Mouse (Mus musculus) heart, embryonic 13.5 days (tissue): ENCODE measurements around the gene Serpina6. TPM values are rescaled to one million over a fixed set of nuclear protein-coding genes. Genes with fewer than 3 reads are reported as not detected.

Source experiments
- ATAC-seq: fragments of 200-750 bp; cut with Nextera tagmentation; 2 replicates; pipeline ENCODE4 v1.8.0; 2017; ENCODE audit warnings: moderate TSS enrichment; ENCODE audit not compliant: insufficient number of reproducible peaks, low FRiP score, low TSS enrichment; ENCODE audit errors: extremely low read depth
- H3K27ac ChIP-seq: fragments of 300-500 bp; sonication (generic); replicated peaks from 2 replicates; pipeline ENCODE4 v1.5.1; 2015; ENCODE audit warnings: moderate library complexity, mild to moderate bottlenecking, inconsistent platforms
- H3K27me3 ChIP-seq: fragments of 300-500 bp; sonication (generic); replicated peaks from 2 replicates; pipeline ENCODE4 v1.6.1; 2015; ENCODE audit warnings: mild to moderate bottlenecking, inconsistent platforms
- H3K36me3 ChIP-seq: fragments of 300-500 bp; sonication (generic); 2 replicates; pipeline ENCODE4 v1.6.1; 2015; ENCODE audit warnings: mild to moderate bottlenecking, inconsistent platforms
- H3K4me1 ChIP-seq: fragments of 300-500 bp; sonication (generic); 2 replicates; pipeline ENCODE4 v1.6.1; 2015; ENCODE audit warnings: inconsistent platforms
- H3K4me2 ChIP-seq: fragments of 300-500 bp; sonication (generic); 2 replicates; pipeline ENCODE4 v1.6.1; 2015; ENCODE audit warnings: inconsistent platforms, mild to moderate bottlenecking, moderate library complexity
- H3K4me3 ChIP-seq: fragments of 300-500 bp; sonication (generic); 2 replicates; pipeline ENCODE4 v1.5.1; 2015; ENCODE audit warnings: moderate library complexity, mild to moderate bottlenecking, inconsistent platforms
- H3K9ac ChIP-seq: fragments of 300-500 bp; sonication (generic); 2 replicates; pipeline ENCODE4 v1.6.1; 2015; ENCODE audit warnings: inconsistent platforms, mild to moderate bottlenecking, moderate library complexity
- H3K9me3 ChIP-seq: fragments of 300-500 bp; sonication (generic); 2 replicates; pipeline ENCODE4 v1.6.1; 2016; ENCODE audit warnings: inconsistent platforms
- WGBS: fragments of 180-500 bp; shearing (Covaris S2); methylation state at CpG from one replicate; pipeline ENCODE4 v1.1.7; 2015; ENCODE audit warnings: mixed read lengths; 5-methylcytosine and 5-hydroxymethylcytosine counted together
- polyA plus RNA-seq: library from polyadenylated mRNA; unstranded; fragments of >200 nt; fragmentation: Nextera tagmentation; extraction: Ambion mirVana; gene quantifications from 2 replicates; pipeline ENCODE4 v1.2.1, GENCODE M21; 2015

Gene Serpina6
- polyA plus RNA-seq, result 4.5 and 45.8 TPM in 2 replicates

- Histone ChIP-seq H3K4me2 (no peak within 1 kb of the TSS), H3K27ac (no peak within 1 kb of the TSS), H3K9me3 (no peaks in the 10 kb centered on the region), H3K9ac (no peak within 1 kb of the TSS), H3K36me3 (no peaks in the 10 kb centered on the region), H3K4me3 (no peak within 1 kb of the TSS), H3K27me3 (no peaks in the 10 kb centered on the region), H3K4me1 (no peaks in the 10 kb centered on the region)
- WGBS, result 69% methylated on average over 9 of the region's 9 CpGs
- no peak for ATAC-seq
These were observed at the start of gene Serpina6 for GRCm38 (mm10) chr12:103656848-103657626. Serpina6 (minus strand) TSS chr12:103657212.

DNA sequence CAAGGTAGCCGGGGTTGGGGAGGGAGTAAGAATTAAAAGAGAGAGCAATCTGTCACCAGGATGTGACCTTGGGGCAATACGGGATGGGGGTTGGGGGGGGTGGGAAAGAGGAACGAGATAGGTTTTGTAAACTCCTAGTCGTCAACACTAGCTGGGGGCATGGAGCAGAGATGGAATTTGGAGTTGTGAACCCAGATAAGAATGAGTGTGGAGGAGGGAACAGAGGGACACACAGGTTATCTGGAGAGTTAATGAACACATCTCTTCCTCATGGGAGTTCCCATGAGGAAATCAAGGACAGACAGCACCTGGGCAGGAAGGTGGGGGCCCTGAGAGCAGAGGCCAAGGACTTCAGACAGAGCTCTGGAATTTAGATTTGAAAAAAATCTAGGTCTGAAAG lies 49.1 kb upstream of the Serpina6 start:
- H3K4me1 ChIP-seq, result peaks cover 7% of the 10 kb centered on the region; the same call in 1 of the 2 replicates
- no peak overlapping the region for H3K27ac ChIP-seq
- WGBS, result 34% methylated on average over 4 of the region's 4 CpGs

GRCm38 (mm10) chr12:103705547-103705946 lies 48.5 kb upstream of the Serpina6 start:
- no peak for ATAC-seq
- no peak overlapping the region for H3K27ac ChIP-seq
- no peak overlapping the region for H3K4me3 ChIP-seq
- H3K4me1 ChIP-seq, result peaks cover 7% of the 10 kb centered on the region; the same call in 1 of the 2 replicates
- no peaks in the 10 kb centered on the region for H3K9me3 ChIP-seq
- H3K36me3 ChIP-seq, result no peaks in the 10 kb centered on the region
- H3K27me3 ChIP-seq, result no peaks in the 10 kb centered on the region
- 53% methylated on average over 2 of the region's 2 CpGs for WGBS
- H3K4me2 ChIP-seq, result no peak overlapping the region
- no peak overlapping the region for H3K9ac ChIP-seq

More for the DNA sequence above, 49.1 kb upstream of the Serpina6 start:
- H3K9ac ChIP-seq, result no peak overlapping the region
- no peaks in the 10 kb centered on the region for H3K27me3 ChIP-seq
- H3K9me3 ChIP-seq, result no peaks in the 10 kb centered on the region
- ATAC-seq, result no peak
- H3K4me3 ChIP-seq, result no peak overlapping the region
- no peaks in the 10 kb centered on the region for H3K36me3 ChIP-seq
- H3K4me2 ChIP-seq, result no peak overlapping the region

GRCm38 (mm10) chr12:103700144-103700750 lies 43.2 kb upstream of the Serpina6 start:
- WGBS, result 74% methylated on average over 4 of the region's 4 CpGs
- no peak for ATAC-seq
- no peaks in the 10 kb centered on the region for H3K27me3 ChIP-seq
- H3K4me3 ChIP-seq, result no peak overlapping the region
- H3K9me3 ChIP-seq, result no peaks in the 10 kb centered on the region
- H3K4me2 ChIP-seq, result no peak overlapping the region
- H3K27ac ChIP-seq, result no peak overlapping the region
- H3K36me3 ChIP-seq, result no peaks in the 10 kb centered on the region
- no peaks in the 10 kb centered on the region; the same call in 1 of the 2 replicates for H3K4me1 ChIP-seq
- no peak overlapping the region for H3K9ac ChIP-seq

DNA sequence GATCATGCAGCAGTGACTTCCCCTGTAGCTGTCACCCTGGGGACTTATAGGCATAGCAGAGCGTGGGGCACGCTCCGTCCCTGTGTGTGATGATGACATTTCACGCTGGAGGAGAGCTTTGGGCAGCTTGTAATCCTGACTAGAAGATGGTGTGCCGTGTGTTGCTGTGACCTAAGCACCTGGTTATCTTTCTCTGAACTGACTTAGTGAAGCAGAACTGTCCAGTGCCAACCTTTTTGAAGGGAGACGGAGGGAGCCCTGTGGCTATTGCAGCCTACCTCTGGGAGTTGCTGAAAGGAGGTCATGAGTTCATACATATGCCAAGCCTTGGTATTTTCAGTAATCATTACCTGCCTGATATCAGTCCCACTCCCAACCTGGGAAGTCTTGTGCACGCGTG lies 38.4 kb upstream of the Serpina6 start, which contains the start of gene Serpina1f:
TSS of gene Serpina1f (minus strand) at position 101 of the 400 bp plus-strand sequence.
- Histone ChIP-seq H3K4me3 (no peak within 1 kb of the TSS), H3K36me3 (no peaks in the 10 kb centered on the region), H3K9me3 (no peaks in the 10 kb centered on the region), H3K4me1 (no peaks in the 10 kb centered on the region; the same call in 1 of the 2 replicates), H3K27ac (no peak within 1 kb of the TSS), H3K4me2 (no peak within 1 kb of the TSS), H3K9ac (no peak within 1 kb of the TSS), H3K27me3 (no peaks in the 10 kb centered on the region)
- 78% methylated on average over 8 of the region's 8 CpGs for WGBS
- no peak for ATAC-seq

DNA sequence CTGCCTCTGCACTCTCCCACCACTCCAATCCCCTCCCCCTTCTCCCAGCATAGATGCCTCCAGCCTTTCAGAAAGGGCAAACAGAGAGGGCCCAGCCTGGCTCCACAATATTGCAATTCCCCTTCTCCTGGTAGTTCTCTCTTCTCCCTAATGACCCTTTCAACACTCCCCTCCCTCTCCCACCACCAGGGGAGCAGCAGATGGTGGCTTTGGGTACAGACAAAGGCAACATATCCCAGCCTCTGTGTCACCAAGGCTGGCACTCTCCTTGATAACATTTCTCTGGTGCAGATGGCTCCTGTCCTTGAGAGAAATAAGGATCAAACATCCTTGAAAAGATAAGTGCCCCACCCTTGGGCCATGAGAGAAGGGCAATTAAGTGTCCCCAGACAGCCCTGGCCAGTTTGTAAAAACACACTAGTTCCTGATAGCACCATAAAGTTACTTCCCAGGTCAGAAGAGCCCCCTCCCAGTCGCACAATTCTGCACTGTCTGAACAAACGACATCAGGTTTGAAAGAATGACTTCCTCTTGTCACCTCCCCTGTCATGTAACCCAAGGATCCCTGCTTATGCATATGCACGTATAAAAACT lies 31.3 kb upstream of the Serpina6 start:
- Histone ChIP-seq H3K9me3 (no peaks in the 10 kb centered on the region), H3K4me3 (no peak overlapping the region), H3K4me1 (peaks cover 6% of the 10 kb centered on the region; the same call in 1 of the 2 replicates), H3K27ac (no peak overlapping the region), H3K36me3 (no peaks in the 10 kb centered on the region), H3K27me3 (no peaks in the 10 kb centered on the region), H3K9ac (no peak overlapping the region), H3K4me2 (no peak overlapping the region)
- 21% methylated on average over 3 of the region's 3 CpGs for WGBS
- ATAC-seq, result no peak

GRCm38 (mm10) chr12:103687021-103687420 lies 30.0 kb upstream of the Serpina6 start:
- WGBS, result 61% methylated on average over 7 of the region's 7 CpGs
- no peak overlapping the region for H3K4me3 ChIP-seq
- no peaks in the 10 kb centered on the region for H3K27me3 ChIP-seq
- H3K4me2 ChIP-seq, result no peak overlapping the region
- H3K27ac ChIP-seq, result no peak overlapping the region
- no peaks in the 10 kb centered on the region for H3K9me3 ChIP-seq
- H3K9ac ChIP-seq, result no peak overlapping the region
- peaks cover 6% of the 10 kb centered on the region; the same call in 1 of the 2 replicates for H3K4me1 ChIP-seq
- ATAC-seq, result no peak
- no peaks in the 10 kb centered on the region for H3K36me3 ChIP-seq

DNA sequence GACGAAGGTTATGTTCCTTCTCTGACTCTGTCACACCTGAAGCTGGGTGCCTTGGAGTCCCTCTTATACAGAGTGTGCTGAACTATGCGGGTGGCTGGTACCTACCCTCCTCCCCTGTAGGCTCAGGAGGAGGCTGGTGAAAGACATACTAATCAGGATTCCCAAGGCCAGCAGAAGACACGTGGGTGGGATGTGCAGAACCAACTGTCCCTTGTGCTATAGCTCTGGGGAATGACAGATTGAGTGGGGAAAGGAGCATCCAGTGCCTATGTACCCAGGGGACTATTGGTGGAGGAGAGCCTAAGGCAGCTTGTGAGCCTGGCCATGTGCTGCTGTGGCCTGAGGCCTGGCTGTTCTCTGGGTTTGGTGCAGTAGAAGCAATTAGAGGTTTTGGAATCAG lies 29.0 kb upstream of the Serpina6 start:
- no peak overlapping the region for H3K9ac ChIP-seq
- no peak overlapping the region for H3K27ac ChIP-seq
- ATAC-seq, result no peak
- H3K4me1 ChIP-seq, result peaks cover 6% of the 10 kb centered on the region; the same call in 1 of the 2 replicates
- no peaks in the 10 kb centered on the region for H3K9me3 ChIP-seq
- H3K27me3 ChIP-seq, result no peaks in the 10 kb centered on the region
- no peak overlapping the region for H3K4me2 ChIP-seq
- H3K4me3 ChIP-seq, result no peak overlapping the region
- no peaks in the 10 kb centered on the region for H3K36me3 ChIP-seq
- WGBS, result 65% methylated on average over 3 of the region's 3 CpGs

DNA sequence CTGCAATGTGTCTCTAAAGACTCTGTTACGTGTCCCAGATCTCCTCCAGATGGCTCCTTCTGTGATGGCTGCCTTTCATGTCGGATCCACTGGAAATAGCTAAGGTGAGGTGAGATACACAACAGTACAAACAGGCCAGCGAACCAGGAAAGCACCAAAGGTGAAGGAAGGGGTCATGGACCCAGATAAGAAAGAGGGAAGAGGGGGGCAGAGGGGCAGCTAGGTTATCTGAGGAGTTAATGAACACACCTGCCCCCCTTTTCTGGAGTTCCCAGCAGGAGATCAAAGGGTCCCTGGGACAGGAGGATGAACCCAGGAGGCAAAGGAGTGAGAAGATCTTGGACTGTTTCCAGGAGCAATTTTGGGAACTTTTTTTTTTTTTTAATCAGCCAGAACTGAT lies 28.4 kb upstream of the Serpina6 start:
- Histone ChIP-seq H3K27me3 (no peaks in the 10 kb centered on the region), H3K4me2 (no peak overlapping the region), H3K36me3 (no peaks in the 10 kb centered on the region), H3K9me3 (no peaks in the 10 kb centered on the region), H3K4me1 (peaks cover 6% of the 10 kb centered on the region; the same call in 1 of the 2 replicates), H3K27ac (no peak overlapping the region), H3K9ac (no peak overlapping the region), H3K4me3 (no peak overlapping the region)
- WGBS, result 52% methylated on average over 3 of the region's 3 CpGs
- no peak for ATAC-seq

GRCm38 (mm10) chr12:103683775-103684174 lies 26.8 kb upstream of the Serpina6 start:
- H3K4me1 ChIP-seq, result peaks cover 6% of the 10 kb centered on the region; the same call in 1 of the 2 replicates
- ATAC-seq, result no peak
- no peak overlapping the region for H3K4me3 ChIP-seq
- no peak overlapping the region for H3K4me2 ChIP-seq
- H3K36me3 ChIP-seq, result no peaks in the 10 kb centered on the region
- 46% methylated on average over 4 of the region's 4 CpGs for WGBS
- no peak overlapping the region for H3K27ac ChIP-seq
- no peaks in the 10 kb centered on the region for H3K9me3 ChIP-seq
- H3K9ac ChIP-seq, result no peak overlapping the region
- H3K27me3 ChIP-seq, result no peaks in the 10 kb centered on the region

DNA sequence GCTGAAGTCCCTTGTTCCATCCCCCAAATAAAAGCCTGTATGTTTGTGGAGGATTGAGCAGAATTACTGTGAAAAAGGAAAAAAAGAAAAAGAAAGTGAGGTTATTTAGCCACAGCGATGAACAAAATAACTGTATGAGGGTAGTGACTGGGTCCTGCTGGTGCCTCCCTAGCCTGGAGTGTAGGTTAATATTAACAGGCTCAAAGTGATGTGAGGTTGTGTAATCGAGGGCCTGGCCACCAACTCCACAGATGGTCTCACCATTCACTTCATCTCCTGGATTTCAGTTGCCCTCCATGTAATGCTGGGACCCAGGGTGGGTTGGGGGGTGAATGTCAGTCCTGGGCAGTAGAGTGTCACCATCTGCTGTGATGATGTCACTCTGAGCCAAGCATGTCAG lies 24.7 kb upstream of the Serpina6 start:
- Histone ChIP-seq H3K4me2 (no peak overlapping the region), H3K9ac (no peak overlapping the region), H3K4me3 (no peak overlapping the region), H3K36me3 (no peaks in the 10 kb centered on the region), H3K9me3 (no peaks in the 10 kb centered on the region), H3K27ac (no peak overlapping the region), H3K4me1 (no peaks in the 10 kb centered on the region), H3K27me3 (no peaks in the 10 kb centered on the region)
- WGBS, result 71% methylated on average over 2 of the region's 2 CpGs
- no peak for ATAC-seq
